Mouse (Mus musculus) kidney, adult 11 months (tissue): Measurements from ENCODE around the gene B3gnt6.

Source experiments
- DNase-seq: peaks from one replicate; pipeline ENCODE4 v3.0.0; 2022

The B3gnt6 gene

DNA sequence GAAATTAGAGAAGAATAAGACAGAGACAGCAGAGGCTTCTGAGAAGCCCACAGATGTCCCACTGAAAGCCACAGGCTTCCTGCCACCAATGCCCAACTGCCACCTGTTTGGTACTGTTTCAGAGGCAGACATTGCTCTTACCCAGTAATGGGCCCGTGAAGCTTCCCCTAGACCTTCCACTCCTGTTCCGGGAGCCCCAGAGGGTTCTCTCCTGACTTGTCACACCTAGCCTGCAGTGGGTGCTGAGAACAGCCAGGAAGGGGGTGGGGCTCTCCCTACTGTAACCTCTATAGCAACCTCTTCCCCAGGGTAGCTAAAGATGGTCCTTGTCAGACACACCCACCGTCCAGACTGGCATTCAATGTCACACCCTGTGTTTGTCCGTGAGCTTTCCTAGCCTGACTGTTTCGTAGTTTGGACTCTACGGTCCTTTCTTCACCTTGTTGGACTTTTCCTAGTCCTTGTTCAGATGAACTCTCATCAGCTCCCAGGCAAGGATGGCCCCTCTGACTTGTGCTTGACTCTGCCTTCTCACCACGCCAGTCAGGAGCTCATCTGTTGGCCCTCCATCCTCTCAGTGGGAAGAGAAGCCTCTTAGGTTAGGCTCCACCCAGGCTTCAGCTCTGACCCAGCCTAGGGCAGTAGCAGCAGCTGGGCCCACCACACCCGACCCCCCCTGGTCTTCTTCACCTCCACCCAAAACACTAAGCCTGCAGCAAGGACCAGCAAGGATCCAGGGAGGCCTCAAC, 22.8 kb downstream of the B3gnt6 start:
- no peak for DNase-seq

DNA sequence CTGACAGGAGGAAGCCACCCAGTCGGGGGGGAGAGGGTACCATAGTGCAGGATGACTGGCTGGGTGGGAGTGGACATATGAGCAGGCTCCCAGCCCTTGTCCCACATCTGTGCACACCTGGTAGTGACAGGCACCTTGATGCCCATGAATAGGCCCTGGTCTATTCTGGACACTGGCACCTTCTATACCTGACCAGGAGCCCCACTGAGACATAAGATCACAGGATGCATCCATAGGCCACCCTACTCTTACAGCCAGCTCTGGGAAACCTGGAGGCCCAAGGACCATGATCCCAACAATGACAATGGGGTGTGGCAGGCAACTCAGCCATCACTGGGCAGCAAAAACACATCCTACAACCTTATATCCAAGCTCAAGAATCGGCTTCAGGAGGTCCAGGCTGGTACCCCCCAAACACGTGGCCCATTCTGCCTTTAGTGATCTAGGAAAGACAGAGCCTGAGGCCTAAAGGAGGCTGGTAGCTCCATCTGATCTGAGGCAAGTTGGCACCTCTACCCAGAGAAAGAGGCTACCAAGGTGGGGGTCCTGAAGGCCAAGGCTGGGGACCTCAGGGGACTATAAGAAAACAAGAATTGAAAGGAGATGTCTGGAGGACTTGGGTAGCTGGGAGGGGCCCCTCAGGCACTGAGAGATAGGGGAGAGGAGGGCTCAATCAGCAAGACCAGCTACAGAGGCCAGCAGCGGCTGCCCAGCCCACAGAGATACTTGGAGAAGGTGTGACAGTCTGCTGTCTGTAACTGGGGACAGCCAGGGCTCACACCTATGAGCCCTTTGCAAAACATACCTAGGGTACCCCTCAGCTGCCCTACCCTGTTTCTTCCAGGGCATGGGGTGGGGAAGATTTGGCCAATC, 24.2 kb downstream of the B3gnt6 start:
- DNase-seq, result no peak

DNA sequence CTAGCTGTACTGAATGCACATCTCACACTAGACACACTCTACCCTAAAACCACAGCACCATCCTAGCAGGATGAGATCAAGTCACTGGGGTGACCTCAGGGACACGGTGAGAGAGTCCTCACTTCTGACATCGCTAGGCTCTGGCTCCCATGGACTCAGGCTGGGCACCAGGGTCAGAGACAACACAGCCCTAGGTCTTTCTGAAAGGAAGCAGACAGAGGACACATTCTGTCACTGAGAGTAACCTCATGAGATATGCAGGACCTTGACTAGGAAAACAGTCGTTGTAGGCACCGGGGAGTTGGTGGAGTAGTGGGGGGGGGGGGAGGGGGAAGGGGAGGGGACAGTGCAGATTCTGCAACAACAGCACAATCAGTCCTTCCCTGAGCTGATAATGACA, 25.9 kb downstream of the B3gnt6 start:
- no peak for DNase-seq

DNA sequence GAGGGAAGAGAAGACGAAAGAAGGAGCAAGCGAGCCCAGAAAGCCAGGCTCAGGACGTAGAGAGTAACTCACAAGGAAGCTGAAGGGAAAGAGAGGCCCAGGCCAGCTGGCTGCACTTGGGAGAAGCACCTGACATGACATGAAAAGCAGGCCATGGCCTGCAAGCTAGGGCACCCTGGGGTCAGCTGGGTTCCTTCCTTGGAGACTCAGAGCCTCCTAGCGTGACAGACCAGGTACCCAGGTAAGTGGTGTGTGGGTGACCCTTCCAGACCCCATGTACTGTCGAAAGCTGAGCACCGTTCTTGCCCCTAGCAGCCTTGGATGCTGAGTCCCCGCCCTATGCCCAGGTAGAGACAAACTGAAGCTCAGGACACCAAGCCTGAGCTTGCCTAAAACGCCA, 26.6 kb downstream of the B3gnt6 start:
- no peak for DNase-seq

DNA sequence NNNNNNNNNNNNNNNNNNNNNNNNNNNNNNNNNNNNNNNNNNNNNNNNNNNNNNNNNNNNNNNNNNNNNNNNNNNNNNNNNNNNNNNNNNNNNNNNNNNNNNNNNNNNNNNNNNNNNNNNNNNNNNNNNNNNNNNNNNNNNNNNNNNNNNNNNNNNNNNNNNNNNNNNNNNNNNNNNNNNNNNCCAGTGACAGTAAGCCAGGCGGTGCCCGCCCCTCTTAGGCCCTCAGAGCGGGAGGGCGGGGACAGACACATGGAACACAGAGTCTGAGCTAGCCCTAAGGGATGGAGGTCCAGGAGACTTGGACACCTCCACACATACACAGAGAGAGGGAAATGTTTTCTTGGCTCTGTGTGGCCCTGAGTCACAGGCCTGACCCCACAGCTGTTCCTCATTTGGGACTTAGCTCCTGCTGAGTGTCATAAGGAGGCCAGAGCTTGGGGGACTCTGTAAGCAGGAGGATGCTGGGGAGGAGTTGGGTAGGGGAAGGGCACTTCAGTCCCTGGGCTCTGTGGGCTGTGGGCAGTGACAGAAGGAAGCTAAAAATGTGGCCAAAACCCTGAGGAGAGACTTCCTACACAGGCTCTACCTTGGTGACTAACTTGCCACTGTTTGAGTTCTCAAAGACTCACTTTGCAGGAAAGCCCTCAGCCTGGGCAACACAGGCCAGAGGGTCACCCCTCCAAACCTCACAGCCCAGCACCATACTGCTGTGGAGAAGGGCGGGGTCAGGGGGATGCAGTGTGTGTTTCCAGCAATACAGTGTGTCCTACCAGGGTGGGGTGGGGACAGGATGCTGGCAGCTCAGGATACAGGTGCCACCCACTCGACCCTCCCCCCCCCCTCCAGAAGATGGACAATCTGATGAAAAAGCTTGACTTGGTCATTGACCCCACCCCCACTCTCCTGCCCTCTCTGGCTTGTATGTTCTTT, 27.9 kb downstream of the B3gnt6 start:
- no peak for DNase-seq

DNA sequence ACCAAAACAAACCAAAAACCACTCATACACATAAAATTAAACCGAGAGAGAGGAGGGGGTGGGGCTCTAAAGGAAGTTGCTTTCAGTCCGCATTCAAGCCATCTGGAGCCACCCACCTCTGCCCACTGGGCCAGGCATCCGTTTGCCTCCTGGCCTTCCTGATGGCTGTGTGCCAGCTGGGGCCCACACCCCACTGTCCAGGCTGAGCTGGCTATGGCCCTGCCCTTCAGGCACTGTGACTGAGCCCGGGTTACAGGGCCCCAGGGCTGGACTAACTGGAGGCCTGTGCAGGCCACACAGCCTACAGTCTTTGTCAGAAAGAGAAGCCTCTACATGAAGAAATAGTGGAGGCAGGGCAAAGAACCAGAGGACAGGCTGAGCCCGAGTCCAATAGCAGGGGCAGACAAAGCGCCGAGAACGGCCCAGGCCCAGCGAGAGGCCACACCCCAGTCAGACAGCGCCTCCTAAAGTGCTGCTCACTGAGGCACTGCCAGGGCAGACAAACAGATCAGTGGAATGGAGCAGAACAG, 34.2 kb downstream of the B3gnt6 start:
- peak; percentile 37 for DNase-seq

DNA sequence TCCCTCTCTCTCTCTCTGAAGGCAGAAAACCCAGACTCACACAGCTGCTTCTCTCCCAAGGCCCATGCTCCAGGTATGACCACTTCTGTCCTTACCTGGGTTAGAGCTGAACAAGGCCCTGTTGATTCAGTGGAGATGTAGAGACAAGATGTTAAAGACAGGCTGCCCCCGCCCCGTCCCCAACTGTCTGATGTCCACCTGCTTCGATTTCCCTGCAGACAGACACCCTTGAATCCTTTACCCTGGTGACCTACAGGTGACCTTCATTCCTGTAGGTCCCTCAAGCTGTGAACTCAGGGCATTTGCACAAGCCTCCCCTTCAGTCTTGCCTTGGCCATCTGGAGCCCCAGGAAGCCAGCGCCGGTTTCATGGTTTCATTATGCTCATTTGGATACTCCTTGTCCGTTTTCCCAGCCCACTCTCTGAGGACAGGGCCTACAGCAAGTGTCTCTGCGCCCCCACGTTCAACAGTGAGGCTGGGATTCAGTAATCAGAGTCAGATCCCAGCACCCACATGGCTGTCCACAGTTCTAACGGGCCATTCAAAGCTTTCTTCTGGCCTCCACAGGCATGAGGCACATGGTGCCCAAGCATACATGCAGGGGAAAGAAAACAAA, 34.8 kb downstream of the B3gnt6 start:
- DNase-seq, result no peak

DNA sequence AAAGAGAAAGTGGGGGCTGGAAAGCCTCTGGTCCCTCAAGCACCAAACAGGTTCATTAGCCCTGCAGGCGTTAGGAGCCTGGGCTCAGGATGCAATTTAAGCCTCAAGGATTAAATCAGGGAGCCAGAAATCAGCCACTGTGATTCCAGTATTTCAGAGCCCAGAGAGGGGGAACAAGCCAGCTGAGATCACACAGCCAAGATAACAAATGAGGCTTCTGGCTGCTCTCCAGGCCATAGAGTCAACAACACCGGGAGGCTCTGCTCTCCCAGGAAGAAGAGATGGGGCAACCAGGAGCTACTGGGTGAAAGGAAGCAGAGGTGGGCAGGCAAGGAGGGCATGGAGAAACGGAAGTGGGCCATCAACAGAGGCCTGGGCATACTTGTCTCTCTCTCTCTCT, 35.6 kb downstream of the B3gnt6 start:
- no peak for DNase-seq

DNA sequence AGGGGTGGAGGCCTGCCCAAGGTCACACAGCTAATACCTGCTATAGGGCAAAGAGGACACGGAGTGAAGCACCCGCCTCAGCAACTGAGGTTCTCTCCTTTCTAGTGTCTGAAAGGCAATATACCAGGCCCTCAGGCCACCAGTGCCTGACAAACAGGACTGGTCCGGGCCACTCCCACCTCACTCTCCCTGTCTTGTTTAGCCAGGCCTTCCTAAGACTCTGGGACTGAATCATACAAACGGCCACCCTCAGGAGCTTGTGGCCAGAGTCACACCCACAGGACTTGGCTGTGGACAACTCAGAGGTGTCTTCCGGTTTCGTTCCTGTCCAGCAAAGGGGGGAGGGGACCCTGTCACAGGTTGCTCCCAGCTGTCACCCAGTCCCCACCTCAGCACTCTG, 37.0 kb downstream of the B3gnt6 start:
- DNase-seq, result no peak

DNA sequence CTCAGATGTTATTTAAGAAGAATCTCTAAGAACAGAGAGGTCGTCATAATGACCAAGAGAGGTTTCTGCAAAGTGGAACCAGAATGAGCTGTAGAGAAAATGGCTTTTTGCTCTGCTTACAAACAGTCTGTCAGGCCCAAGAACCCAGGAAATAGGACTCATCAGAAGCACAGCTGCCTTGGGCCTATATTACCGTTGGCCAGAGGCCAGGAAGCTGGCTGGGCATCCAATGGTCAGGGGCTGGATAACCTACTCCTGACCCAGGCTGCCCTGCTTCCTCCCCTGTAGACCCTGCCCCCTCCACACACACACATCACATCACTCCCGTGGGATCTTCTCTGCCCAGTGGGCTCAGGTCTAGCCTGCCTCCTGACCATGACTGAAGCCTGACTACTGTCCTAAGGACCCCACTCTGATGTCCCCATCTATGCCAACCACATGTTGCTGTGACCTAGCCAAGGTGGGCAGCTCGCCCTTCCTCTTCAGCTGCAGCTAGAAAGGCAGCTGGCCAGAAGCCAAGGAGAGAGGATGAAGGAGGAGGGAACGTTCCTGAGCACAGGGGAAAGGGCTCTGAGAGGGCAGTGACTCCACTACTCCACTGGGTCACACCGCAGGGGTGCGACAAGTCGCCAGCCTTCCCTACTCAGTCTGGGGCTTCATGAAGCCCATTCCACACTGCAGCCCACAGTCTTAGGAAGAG, 39.1 kb downstream of the B3gnt6 start:
- DNase-seq, result no peak

DNA sequence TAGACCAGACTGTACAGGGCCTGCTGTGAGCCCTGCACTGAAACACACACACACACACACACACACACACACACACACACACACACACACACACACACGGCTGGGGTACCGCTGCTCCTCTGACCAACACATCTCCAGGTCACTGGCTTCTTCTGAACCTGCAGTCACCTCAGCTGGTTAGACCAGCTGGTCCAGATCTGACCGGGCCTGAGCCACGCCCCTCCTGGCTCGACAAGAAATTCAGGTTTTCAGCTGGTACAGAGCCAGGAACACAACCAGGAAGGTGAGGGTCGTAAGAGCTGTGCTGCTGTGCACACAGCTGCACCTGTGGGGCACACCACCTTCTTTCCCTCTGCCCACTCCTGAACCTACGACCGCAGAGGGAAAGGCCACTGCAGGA, 40.8 kb downstream of the B3gnt6 start:
- peak; percentile 83 for DNase-seq

DNA sequence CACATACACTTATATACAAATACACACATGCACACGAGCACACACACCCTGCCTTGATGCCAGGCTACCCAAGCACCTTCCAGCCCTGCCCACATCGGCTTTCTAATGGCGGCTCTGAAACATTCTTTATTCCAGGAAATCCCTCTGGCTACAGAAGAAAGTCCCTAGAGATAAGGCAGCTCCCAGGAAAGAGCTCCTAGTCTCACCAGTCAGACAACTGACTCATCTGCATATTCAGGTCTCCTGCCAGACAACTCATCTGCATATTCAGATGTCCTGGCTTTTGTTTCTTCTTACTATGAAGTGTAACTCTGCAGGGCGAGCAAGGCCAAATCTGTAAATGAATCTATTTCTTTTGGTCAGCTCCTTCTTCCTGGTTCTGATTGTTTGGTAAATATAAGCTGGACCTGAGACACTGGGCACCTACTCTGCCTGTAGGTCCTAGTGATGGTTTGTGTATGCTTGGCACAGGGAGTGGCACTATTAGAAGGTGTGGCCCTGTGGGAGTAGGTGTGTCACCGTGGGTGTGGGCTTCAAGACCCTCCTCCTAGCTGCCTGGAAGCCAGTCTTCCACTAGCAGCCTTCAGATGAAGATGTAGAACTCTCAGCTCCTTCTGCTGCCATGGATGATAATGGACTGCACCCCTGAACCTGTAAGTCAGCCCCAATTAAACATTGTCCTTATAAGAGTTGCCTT, 41.5 kb downstream of the B3gnt6 start:
- no peak for DNase-seq

DNA sequence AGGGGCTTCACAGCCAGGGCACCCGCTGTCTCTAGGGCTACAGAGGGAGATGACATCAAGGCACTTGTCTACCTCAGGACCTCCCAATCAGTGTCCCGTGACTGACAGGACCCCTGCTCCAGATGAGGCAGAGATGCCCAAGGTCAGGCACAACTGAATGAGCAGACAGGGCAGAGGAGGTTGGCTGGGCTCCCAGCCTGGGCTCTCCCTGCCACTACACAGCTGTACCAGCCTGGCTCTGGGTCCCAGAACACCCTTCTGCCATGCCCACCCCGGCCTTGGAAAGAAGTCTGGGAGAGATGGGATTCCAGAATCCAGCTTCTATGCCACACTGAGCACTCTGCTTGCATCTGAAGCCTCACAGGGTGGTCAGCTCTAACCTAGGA, 43.0 kb downstream of the B3gnt6 start:
- no peak for DNase-seq

DNA sequence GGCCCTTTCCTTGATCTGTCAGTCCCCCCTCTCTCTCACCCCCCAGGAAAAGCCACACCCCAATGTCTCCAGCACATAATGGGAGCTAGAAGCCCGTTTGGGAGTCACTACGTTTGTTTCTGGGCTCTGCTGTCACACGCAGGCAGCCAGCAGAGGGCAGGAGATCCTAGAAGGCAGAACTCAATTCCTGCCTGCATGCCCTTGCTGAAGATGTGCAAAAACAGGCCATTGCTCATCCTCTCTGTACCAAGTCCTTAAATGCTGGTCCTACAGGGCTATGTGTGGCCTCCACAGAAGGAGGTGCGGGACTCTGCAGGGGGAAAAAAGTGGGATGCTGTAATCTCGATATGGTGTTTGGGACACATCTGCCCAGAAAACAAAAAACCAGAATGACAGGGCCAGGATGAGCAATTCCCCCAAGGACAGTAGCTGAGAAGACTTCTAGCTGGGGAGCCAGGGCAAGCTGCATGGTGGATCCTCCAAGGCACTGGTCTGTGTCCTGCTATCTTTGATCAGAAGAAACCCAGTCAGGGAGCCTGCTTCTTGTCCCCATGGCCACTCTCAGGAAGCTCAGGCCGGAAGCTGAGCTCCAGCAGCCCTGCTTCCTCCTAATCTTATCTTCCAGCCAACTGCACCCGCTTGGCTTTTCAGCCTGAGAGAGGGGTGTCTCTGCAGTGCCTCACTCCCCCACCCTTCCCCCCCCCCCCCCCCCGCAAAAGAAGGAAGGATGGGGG, 43.6 kb downstream of the B3gnt6 start:
- DNase-seq, result peak; percentile 59

DNA sequence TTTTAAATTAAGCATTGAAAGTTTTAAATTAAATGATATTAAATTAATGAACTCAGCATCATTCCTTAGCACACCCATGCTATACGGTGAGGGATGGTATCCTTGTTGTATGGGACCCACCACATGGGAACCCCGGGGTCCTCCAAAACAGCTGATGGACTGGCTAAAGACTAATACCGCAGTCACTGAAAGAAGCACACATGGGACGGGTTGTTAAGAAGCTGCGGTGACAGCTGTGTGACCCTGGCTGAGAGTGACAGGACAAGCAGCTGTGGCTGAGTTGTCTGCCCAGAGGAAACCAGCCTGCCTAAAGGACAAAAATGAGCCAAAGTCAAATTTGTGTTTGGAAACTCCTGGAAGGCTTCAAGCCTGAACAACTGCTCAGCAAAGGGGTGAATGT, 45.4 kb downstream of the B3gnt6 start:
- DNase-seq, result no peak

DNA sequence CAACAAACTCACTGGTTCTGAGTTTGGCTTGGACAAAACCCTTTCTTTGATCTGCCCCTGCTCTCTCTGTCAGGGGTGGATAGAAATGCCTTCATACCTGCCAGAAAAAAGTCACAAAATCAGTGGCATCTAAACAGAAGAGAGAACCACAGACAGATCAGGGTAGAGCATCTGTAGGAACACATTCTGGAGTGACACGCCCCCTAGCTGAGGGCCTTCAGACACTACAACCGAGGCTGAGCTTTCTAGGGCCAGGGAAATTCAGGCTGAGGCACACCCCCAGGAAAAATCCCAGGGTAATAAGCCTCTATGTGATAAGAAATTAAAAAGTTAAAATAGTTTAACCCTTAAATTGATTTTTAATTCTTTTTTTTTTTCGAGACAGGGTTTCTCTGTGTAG, 45.9 kb downstream of the B3gnt6 start:
- DNase-seq, result no peak

DNA sequence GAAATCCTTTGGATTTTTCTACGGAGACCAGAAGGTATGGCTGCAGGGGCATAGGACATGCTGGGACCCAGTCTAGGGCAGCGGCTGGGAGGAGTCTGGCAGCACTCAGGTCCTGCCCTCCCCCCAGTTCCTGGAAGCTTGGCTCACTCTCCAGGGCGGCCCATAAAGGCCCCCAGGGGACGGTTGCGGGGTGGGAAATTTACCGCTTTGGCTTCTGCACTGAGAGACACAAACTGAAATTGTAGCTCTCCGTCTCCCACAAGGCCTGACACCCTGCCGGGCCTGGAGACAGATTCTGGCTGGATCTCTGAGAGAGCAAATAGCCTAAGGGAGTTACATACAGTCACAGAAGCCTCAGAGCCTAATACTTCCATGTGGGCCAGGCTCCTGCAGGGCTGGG, 46.9 kb downstream of the B3gnt6 start:
- no peak for DNase-seq

DNA sequence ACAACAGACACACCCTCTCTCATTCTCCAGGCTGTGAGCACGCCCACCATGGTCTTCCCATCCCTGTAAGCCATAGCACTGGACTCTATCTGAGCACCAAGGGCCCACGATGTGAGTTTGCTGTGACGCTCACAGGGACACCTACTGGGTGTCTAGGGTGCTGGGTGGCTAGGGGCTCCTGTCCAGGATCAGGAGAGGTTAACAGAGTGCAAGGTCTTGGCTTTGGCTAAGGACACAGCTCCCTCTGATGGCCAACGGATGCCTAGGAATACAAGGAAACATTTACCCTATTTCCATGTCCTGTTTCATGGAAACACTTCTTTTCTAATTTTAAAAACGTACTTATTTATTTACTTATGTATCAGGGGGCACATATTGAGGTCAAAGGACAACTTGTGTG, 48.8 kb downstream of the B3gnt6 start:
- DNase-seq, result no peak

DNA sequence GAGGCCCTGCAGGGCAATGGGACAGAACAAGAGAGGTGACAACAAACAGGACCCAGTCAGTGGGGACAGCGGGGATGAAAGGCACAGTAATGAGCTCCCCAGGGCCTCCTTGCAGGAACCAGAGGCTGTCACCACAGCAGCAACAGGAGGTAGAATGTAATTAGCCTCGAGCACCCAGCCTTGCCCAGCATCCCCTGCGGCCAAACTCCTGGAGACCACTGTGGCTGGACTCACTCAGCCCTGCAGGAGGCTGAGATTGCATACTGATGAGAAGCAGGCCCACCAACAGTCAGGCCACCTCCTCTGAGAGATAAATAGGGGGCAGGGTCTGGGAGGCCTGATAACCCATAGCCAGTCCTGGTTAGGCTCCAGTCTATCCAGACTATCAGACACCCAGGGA, 49.5 kb downstream of the B3gnt6 start:
- DNase-seq, result no peak

DNA sequence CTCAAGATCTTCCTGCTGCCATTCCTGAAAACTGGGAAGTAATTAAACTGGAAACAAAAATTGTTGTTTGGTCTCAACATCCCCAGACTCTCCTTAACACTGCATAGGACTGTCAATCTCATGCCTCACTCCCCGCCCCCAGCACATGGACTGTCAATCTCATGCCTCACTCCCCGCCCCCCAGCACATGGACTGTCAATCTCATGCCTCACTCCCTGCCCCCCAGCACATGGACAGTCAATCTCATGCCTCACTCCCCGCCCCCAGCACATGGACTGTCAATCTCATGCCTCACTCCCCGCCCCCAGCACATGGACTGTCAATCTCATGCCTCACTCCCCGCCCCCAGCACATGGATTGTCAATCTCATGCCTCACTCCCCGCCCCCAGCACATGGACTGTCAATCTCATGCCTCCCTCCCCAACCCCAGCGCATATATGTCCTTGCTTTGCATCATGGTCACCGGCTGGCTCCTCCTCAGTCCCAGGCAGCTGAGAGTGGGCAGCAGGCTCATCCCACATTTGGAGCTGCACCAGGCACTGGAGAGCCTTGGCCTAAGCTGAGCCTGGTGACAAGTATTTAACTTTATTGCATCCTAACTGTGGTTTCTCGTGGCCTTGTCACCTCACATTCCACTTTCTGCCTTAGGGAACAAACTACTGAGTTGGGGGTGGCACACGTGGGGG, 50.4 kb downstream of the B3gnt6 start:
- no peak for DNase-seq
